Mouse (Mus musculus): ENCODE results near the gene Mogat2.

The Mogat2 gene

DNA sequence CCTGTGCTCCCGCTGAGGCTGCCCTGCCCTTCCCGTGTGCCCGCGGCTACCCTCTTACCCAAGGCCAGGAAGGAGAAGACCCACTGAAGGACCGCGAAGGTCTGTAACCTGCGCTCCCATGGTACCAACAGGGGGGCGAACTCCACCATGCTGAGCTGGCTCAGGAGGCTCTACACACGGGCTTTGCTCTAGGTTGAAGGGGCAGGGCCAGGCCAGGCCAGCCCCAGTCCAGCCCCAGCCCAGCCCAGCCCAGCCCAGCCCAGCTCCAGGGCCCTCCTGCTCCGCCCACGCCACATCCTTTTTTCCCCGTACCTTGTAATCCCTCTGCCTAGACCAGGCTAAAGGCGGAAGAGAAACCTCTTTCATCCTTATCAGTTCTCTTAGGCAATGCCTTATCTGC lies at the start of gene Mogat2:
Gene Mogat2 (minus strand): TSS at position 203 of the 400 bp plus-strand sequence.
- no peak for DNase-seq (ENCODE audit: low spot score in 2 of 2)

DNA sequence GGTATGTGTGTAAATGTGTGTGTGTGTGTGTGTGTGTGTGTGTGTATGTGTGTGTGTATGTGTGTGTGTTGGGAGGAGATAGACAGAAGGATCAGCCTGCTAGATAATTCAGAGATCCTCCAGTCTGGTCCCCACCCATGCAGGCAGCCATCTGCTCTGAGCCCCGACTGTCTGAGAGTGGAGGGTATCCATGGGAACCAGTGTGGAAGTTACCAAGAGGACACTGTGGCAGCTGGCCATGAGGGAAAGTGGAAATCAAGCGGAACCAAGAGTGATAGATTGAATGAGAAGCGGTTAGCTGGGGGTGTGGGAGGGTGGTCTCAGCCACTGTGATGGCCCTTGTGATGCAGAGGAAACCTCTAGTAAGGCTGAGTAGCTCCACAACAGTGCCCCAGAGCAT lies 48.9 kb upstream of the Mogat2 start:
- no peak for DNase-seq (ENCODE audit: low spot score in 2 of 2)

DNA sequence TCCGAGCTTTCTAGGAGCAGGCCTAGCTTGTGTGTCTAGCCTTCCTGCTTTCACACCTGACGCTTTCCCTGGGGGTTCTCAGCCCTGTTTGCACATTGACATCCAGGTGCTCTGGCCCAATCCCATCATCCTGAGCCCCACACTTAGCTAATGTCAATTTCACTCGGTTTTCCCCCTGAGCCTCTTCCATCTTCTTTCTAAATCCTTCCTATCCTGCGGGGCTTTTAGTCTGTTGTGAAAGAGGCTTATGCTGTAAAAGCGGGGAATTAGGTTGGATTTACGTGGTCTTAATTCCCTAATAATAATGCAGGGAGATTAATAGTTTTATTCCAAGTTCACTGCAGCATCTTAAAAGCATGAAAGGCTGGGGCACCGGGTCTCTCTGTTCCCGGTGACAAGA lies 41.2 kb upstream of the Mogat2 start:
- no peak for DNase-seq (ENCODE audit: low spot score in 2 of 2)

- DNase-seq (ENCODE audit: low spot score in 2 of 2), result no peak
These were observed 39.9 kb upstream of the Mogat2 start for GRCm38 (mm10) chr7:99278309-99278708.

DNA sequence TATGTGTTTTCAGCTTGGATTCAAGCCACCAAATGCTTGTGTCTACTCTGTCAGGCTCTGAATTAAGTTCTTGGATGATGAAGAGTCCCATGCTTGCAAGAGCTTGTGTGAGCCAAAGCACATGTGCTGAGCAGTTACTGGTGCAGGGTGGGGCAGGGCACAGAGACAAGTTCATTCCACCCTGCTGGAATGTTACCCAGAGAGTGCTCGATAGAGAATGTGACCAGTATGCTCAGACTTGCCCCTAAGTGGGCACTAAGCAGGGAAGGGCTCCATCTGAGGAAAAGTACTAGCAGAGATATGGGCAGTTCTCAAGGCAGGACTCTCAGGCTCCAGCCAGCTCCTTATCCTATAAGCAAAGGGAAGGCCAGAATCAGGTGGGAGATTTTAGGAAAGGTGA lies 38.3 kb upstream of the Mogat2 start:
- no peak for DNase-seq (ENCODE audit: low spot score in 2 of 2)

DNA sequence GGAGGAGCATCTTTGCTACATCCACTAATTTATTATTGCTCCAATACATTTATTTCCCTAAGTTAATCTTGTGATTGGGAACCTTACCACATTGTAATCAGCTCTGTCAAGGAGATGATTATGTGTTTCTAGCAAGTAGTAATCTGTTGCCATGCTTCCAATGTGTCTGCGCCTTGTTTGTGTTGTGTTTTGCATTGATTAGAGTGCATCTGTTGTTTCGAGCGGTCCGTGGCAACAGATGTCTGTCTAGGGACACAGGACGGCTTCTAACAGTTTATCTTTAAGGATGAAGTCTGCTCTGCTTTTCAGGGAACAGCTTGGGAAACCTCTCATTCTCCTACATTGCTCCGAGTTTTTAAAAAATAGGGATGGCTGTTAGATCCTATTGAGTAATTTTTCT lies 36.7 kb upstream of the Mogat2 start:
- DNase-seq (ENCODE audit: low spot score in 2 of 2), result no peak

- DNase-seq (ENCODE audit: low spot score in 2 of 2), result no peak
These were observed 33.2 kb upstream of the Mogat2 start for GRCm38 (mm10) chr7:99271630-99272029.

GRCm38 (mm10) chr7:99268951-99269945 lies 30.8 kb upstream of the Mogat2 start:
- no peak for DNase-seq (ENCODE audit: low spot score in 2 of 2)

DNA sequence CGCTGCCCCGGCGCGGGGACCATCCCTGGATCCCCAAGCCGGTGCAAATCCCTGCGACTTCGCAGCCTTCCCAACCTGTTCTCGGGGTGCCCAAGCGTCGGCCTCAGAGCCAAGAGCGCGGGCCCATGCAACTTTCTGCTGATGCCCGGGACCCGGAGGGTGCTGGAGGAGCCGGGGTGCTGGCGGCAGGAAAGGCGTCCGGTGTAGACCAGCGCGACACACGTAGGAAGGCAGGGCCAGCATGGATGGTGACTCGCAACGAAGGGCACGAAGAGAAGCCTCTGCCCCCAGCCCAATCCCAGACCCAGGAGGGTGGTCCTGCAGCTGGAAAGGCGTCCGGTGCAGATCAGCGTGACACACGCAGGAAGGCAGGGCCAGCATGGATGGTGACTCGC lies 30.1 kb upstream of the Mogat2 start:
- no peak for DNase-seq (ENCODE audit: low spot score in 2 of 2)

- no peak for DNase-seq (ENCODE audit: low spot score in 2 of 2)
These were observed 29.6 kb upstream of the Mogat2 start for GRCm38 (mm10) chr7:99267897-99268505.

GRCm38 (mm10) chr7:99267251-99267896 lies 29.0 kb upstream of the Mogat2 start, which contains the start of gene Map6:
TSS of gene Map6 (plus strand) at chr7:99267447.
- no peak for DNase-seq (ENCODE audit: low spot score in 2 of 2)

GRCm38 (mm10) chr7:99264597-99264996 lies 26.2 kb upstream of the Mogat2 start:
- DNase-seq (ENCODE audit: low spot score in 2 of 2), result no peak

GRCm38 (mm10) chr7:99263509-99263908 lies 25.1 kb upstream of the Mogat2 start:
- DNase-seq (ENCODE audit: low spot score in 2 of 2), result no peak

DNA sequence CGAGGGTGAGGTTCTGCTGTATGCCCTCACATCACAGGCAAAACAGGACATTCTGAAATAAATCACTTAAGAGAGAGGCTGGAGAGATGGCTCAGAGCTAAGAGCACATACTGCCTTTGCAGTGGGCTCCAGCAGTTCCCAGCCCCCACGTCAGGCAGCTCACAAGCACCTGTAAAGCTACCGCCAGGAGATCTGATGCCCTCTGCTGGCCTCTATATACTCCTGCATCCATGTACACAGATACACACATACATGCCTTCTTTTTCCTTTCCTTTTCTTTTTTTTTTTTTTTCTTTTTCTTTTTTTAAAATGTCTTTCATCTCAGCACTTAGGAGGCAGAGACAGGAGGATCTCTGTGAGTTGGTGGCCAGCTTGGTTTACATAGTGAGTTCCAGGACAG lies 23.5 kb upstream of the Mogat2 start:
- DNase-seq (ENCODE audit: low spot score in 2 of 2), result no peak

DNA sequence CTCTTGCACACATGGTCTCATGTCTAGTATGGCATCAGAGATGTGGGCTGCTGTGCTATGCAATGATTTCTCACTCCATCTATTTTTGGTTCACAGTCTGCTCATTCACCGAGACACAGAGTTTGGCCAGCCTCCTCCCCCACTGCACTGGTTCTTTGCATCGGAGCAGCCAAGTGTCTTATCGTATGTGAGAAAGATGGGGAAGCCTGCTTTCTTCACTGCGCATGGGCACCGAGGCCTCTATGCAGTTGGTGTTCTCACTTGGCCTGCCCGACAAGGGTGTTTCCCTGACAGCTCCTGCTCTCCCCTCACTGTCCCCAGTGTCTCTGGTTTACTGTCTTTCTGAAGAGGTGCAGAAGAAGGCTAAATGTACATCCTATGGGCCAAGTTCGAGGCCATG lies 16.6 kb upstream of the Mogat2 start:
- DNase-seq (ENCODE audit: low spot score in 2 of 2), result no peak

- no peak for DNase-seq (ENCODE audit: low spot score in 2 of 2)
These were observed 12.0 kb upstream of the Mogat2 start for GRCm38 (mm10) chr7:99250386-99250785.

DNA sequence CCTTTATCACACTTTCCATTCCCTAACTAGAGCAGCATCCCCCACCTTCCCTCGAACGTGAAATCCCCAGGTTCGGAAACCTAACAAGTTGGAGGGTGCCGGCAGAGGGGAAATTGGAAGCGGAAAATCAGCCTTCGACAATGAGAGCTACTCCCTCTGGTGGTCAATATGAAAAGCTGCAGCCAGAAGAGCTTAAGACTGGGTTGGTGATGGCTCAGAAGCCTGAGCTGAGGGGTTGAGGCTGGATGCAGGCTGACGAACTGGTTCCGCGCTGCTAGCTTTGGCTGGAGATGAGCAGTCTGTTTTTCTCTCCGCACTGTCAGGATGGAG lies 11.1 kb upstream of the Mogat2 start:
- DNase-seq (ENCODE audit: low spot score in 2 of 2), result no peak

DNA sequence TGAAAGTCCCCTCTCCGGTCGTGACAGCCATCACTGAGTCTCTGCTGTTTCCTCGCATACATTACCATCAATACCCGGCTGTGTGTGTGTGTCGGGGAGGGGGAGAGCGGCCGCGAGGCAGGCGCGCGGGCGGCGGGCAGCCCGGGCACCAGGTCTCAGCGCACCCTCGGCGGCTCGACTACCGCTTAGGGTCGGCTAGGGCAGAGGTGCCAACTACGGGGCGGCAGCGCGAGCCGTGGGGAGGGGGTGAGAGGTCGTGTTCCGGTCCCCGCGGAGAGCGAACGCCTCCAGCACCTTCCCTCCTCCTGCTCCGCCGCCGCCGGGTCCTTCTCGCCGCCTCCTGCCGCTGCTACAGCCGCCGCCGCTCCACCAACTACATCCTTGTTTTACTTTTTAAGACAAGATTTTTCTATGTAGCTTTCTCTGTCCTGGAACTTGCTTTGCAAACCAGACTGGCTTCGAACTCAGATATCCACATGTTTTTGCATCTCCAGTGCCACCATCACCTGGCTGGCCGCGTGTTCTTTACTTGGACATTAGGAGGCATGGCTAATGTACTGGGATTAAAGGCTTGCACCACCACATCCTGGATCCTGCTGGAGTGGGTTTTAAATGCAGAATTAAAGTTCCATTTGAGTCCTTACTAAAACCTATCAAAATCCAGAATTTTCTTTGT lies 10.6 kb upstream of the Mogat2 start:
- no peak for DNase-seq (ENCODE audit: low spot score in 2 of 2)

DNA sequence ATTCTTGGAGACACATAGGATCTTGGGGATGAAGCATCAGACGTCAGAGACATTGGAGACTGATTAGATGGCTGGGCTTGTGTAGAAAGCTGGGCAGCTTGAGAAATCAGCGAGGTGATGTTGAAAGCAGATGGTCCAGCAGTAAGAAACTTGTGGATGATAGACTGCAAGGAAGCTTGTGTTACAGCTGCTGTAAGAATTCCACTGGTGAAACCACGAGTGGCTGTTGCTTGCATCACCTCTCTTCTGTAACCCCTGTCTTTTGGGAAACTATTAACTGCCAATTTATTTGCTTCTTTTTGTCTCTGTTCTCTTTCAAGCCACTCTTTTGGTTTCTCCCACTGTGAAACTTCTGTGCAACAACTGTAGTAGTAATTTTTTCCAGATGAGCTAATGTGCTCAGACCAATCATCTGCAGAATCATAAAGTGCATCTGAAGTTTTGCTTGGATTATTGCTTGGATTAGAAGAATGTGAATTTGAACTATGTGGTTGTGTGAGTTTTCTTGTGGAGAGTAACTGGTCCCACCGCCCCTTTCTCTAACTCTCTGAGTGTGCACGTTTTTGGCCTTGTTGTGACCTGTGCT lies 9.8 kb upstream of the Mogat2 start:
- DNase-seq (ENCODE audit: low spot score in 2 of 2), result no peak

DNA sequence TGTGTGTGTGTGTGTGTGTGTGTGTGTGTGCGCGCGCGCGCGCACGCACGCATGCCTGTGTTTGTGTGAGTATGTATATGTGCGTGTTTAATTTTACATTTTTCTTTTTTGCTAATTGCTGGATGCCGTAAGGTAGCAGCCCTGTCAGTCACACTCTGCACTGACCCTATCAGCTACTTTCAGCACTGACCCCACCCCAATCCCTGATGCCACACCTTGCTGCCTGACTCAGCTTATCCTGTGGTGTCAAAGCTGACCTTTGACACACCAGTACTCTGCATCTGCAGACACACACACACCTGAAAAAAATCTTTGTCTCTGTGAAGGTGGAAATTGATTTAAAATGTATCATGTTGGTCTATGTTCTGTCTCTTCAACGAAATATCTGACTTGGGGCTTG lies 3.7 kb upstream of the Mogat2 start:
- no peak for DNase-seq (ENCODE audit: low spot score in 2 of 2)

- no peak for DNase-seq (ENCODE audit: low spot score in 2 of 2)
These were observed 1.3 kb downstream of the Mogat2 start for GRCm38 (mm10) chr7:99236888-99237660.
